8 mouse cellular contexts compared by ENCODE assay signal in genomic region chr7:29314844-29315628, GRCm38 (mm10). TPM values are rescaled to one million over a fixed set of nuclear protein-coding genes. Genes with fewer than 3 reads are reported as not detected.
DNase-seq lines count a peak whose midpoint lies in the region; ATAC-seq and TF ChIP-seq lines count a peak whose summit lies in the region.

No protein-coding gene starts in this region.

- H3K36me3 ChIP-seq in lung, embryonic 14.5 days (ENCODE audit: insufficient read depth), result 0 out of 2 replicates have a peak, but pooled peaks cover 4% of the 10 kb centered on the region
- H3K36me3 ChIP-seq in forebrain, embryonic 15.5 days, result peaks cover 40% of the 10 kb centered on the region
- peaks cover 38% of the 10 kb centered on the region; the same call in 1 of the 2 replicates for H3K36me3 ChIP-seq in neural tube, embryonic 14.5 days (ENCODE audit: control insufficient read depth, insufficient read depth, low read length)

- no peak for TF ChIP-seq POLR2A in lung, adult 2 months (IDR thresholded peaks at IDR 0.05; ENCODE audit: borderline replicate concordance, extremely low read depth, low read depth, low read length)

- H3K9ac ChIP-seq in lung, embryonic 14.5 days, result no peak overlapping the region
- H3K9ac ChIP-seq in forebrain, embryonic 15.5 days (replicated peaks), result no peak overlapping the region; the same call in none of the 2 replicates
- no peak overlapping the region for H3K9ac ChIP-seq in neural tube, embryonic 14.5 days (replicated peaks; ENCODE audit: low read depth, low read length)

- DNase-seq in lung, embryonic 14.5 days, result peak; percentile 38
- no peak for DNase-seq in lung, adult 2 months
- peak; percentile 77 to 91 for DNase-seq in left cerebral cortex, postnatal 25 days (ENCODE audit: low spot score in 2 of 2)
- no peak for DNase-seq in kidney, adult 8-10 months
- no peak for DNase-seq in heart, postnatal 14 days

- no peak for TF ChIP-seq CTCF in lung, embryonic 14.5 days (IDR thresholded peaks at IDR 0.05; ENCODE audit: low read depth)
- TF ChIP-seq CTCF in lung, adult 2 months (IDR thresholded peaks at IDR 0.05; ENCODE audit: insufficient read depth, low read length), result no peak

- 67% methylated on average over 13 of the region's 13 CpGs for WGBS in lung, embryonic 14.5 days
- WGBS in lung, adult 2 months, result 57% methylated on average over 13 of the region's 13 CpGs
- 40% methylated on average over 13 of the region's 13 CpGs for WGBS in forebrain, embryonic 15.5 days
- 39% methylated on average over 13 of the region's 13 CpGs for WGBS in neural tube, embryonic 14.5 days

- H3K9me3 ChIP-seq in lung, embryonic 14.5 days (ENCODE audit: low read depth, low read length), result no peaks in the 10 kb centered on the region
- H3K9me3 ChIP-seq in forebrain, embryonic 15.5 days, result no peaks in the 10 kb centered on the region
- no peaks in the 10 kb centered on the region for H3K9me3 ChIP-seq in neural tube, embryonic 14.5 days (ENCODE audit: control insufficient read depth, low read length)

- H3K4me2 ChIP-seq in lung, embryonic 14.5 days, result no peak overlapping the region
- peak overlapping the region; percentile 33 for H3K4me2 ChIP-seq in forebrain, embryonic 15.5 days (replicated peaks)
- H3K4me2 ChIP-seq in neural tube, embryonic 14.5 days (ENCODE audit: low read depth, low read length), result peak overlapping the region; percentile 23; the same call in 1 of the 2 replicates

- no peak overlapping the region for H3K4me3 ChIP-seq in lung, embryonic 14.5 days (ENCODE audit: low read depth, low read length)
- no peak overlapping the region for H3K4me3 ChIP-seq in lung, adult 2 months (replicated peaks; ENCODE audit: extremely low read depth, low read depth, low read length)
- H3K4me3 ChIP-seq in forebrain, embryonic 15.5 days, result 0 out of 2 replicates have a peak overlapping the region, but pooled peaks have one; percentile 3
- H3K4me3 ChIP-seq in neural tube, embryonic 14.5 days (ENCODE audit: low read depth, low read length), result no peak overlapping the region; the same call in 1 of the 2 replicates

- intact Hi-C loops in left cerebral cortex, postnatal 25 days (cut with DNase I), result no loop called here
- intact Hi-C loops in heart, postnatal 14 days (cut with DNase I), result no loop called here

- H3K27me3 ChIP-seq in lung, embryonic 14.5 days (ENCODE audit: insufficient read depth, low read length), result no peaks in the 10 kb centered on the region
- no peaks in the 10 kb centered on the region for H3K27me3 ChIP-seq in forebrain, embryonic 15.5 days
- no peaks in the 10 kb centered on the region for H3K27me3 ChIP-seq in neural tube, embryonic 14.5 days (ENCODE audit: control insufficient read depth, insufficient read depth, low read length)

- H3K27ac ChIP-seq in lung, embryonic 14.5 days (ENCODE audit: low read depth), result no peak overlapping the region
- H3K27ac ChIP-seq in forebrain, embryonic 15.5 days (replicated peaks), result peak overlapping the region; percentile 98
- peak overlapping the region; percentile 89 for H3K27ac ChIP-seq in neural tube, embryonic 14.5 days (ENCODE audit: low read depth, low read length)

- H3K4me1 ChIP-seq in lung, embryonic 14.5 days (ENCODE audit: insufficient read depth), result peaks cover 23% of the 10 kb centered on the region
- H3K4me1 ChIP-seq in lung, adult 2 months (ENCODE audit: control insufficient read depth, insufficient read depth, low read length), result peaks cover 2% of the 10 kb centered on the region; the same call in 1 of the 2 replicates
- peaks cover 89% of the 10 kb centered on the region for H3K4me1 ChIP-seq in forebrain, embryonic 15.5 days
- peaks cover 80% of the 10 kb centered on the region for H3K4me1 ChIP-seq in neural tube, embryonic 14.5 days (ENCODE audit: control insufficient read depth, insufficient read depth, low read length)

- ATAC-seq in lung, embryonic 14.5 days (ENCODE audit: insufficient read depth), result no peak
- ATAC-seq in forebrain, embryonic 15.5 days (replicated peaks), result no peak; the same call in 1 of the 2 replicates
- peak; percentile 13; the same call in 1 of the 2 replicates for ATAC-seq in neural tube, embryonic 14.5 days (ENCODE audit: low read depth)
- ATAC-seq in inflammation-experienced regulatory T-cells, adult 6 months, result no peak

RNA-seq across cellular contexts. Expression of gene Dpf1, which starts 11.3 kb away (rescaled TPM):
- 13.5 and 14.7 TPM in 2 replicates for polyA plus RNA-seq in lung, embryonic 14.5 days (2014; fragmentation: Nextera tagmentation; extraction: Ambion mirVana)
- 1.7 and 4.0 TPM in 2 replicates for polyA plus RNA-seq in lung, adult 2 months (2012; rRNA removed)
- polyA plus RNA-seq in forebrain, embryonic 15.5 days (2015; fragmentation: Nextera tagmentation; extraction: Ambion mirVana), result 240 and 243 TPM in 2 replicates
- 100 to 1,000 TPM; 110 to 115 TPM for total RNA-seq in left cerebral cortex, postnatal 25 days (2021)
- polyA plus RNA-seq in neural tube, embryonic 14.5 days (2014; fragmentation: Nextera tagmentation; extraction: Ambion mirVana), result 190 and 228 TPM in 2 replicates
- 1 to 10 TPM in 1 of 2 experiments, under 1 TPM in 1; 0.19 to 1.2 TPM for total RNA-seq in heart, postnatal 14 days (2021)
- 1 to 10 TPM in 1 of 3 experiments, under 1 TPM in 1, not detected in 1; 0.13 to 1.2 TPM for polyA plus RNA-seq in inflammation-experienced regulatory T-cells, adult 6 months (2017; shearing (Covaris generic))

RNA-seq across cellular contexts. Expression of gene Ppp1r14a, which starts 25.9 kb away (rescaled TPM):
- polyA plus RNA-seq in lung, embryonic 14.5 days (2014; fragmentation: Nextera tagmentation; extraction: Ambion mirVana), result 114 and 127 TPM in 2 replicates
- 242 and 329 TPM in 2 replicates for polyA plus RNA-seq in lung, adult 2 months (2012; rRNA removed)
- 6.5 and 8.7 TPM in 2 replicates for polyA plus RNA-seq in forebrain, embryonic 15.5 days (2015; fragmentation: Nextera tagmentation; extraction: Ambion mirVana)
- 10 to 100 TPM; 13.6 to 14.2 TPM for total RNA-seq in left cerebral cortex, postnatal 25 days (2021)
- 1.8 and 3.6 TPM in 2 replicates for polyA plus RNA-seq in neural tube, embryonic 14.5 days (2014; fragmentation: Nextera tagmentation; extraction: Ambion mirVana)
- total RNA-seq in heart, postnatal 14 days (2021), result 10 to 100 TPM; 13.2 to 15.4 TPM
- not detected for polyA plus RNA-seq in inflammation-experienced regulatory T-cells, adult 6 months (2017; shearing (Covaris generic))

RNA-seq across cellular contexts. Expression of gene Spint2, which starts 33.3 kb away (rescaled TPM):
- polyA plus RNA-seq in lung, embryonic 14.5 days (2014; fragmentation: Nextera tagmentation; extraction: Ambion mirVana), result 243 and 265 TPM in 2 replicates
- 317 and 391 TPM in 2 replicates for polyA plus RNA-seq in lung, adult 2 months (2012; rRNA removed)
- 43.8 and 48.8 TPM in 2 replicates for polyA plus RNA-seq in forebrain, embryonic 15.5 days (2015; fragmentation: Nextera tagmentation; extraction: Ambion mirVana)
- total RNA-seq in left cerebral cortex, postnatal 25 days (2021), result 10 to 100 TPM; 21.1 to 24.4 TPM
- 46.9 and 62.4 TPM in 2 replicates for polyA plus RNA-seq in neural tube, embryonic 14.5 days (2014; fragmentation: Nextera tagmentation; extraction: Ambion mirVana)
- 10 to 100 TPM; 39.2 to 42.9 TPM for total RNA-seq in heart, postnatal 14 days (2021)
- polyA plus RNA-seq in inflammation-experienced regulatory T-cells, adult 6 months (2017; shearing (Covaris generic)), result 10 to 100 TPM; 58.9 to 90.9 (median 63.6) TPM

Comparison
In these comparisons a context has a peak if more than half of its experiments do, and no peak if none do; other contexts are left out.
1. DNase-seq: peak in lung, embryonic 14.5 days (single experiment) and left cerebral cortex, postnatal 25 days (2 of 2); none in lung, adult 2 months (single experiment), kidney, adult 8-10 months (0 of 2) and heart, postnatal 14 days (0 of 2).
2. RNA of gene Dpf1, which starts 11.3 kb away (polyA plus RNA-seq): 240 to 243 TPM in forebrain, embryonic 15.5 days and 190 to 228 TPM in neural tube, embryonic 14.5 days; 13.5 to 14.7 TPM in lung, embryonic 14.5 days, 1.7 to 4.0 TPM in lung, adult 2 months and 0.13 to 1.2 TPM in inflammation-experienced regulatory T-cells, adult 6 months; every median in the first group is over 10 times any median in the second.
3. RNA of gene Ppp1r14a, which starts 25.9 kb away (polyA plus RNA-seq): 242 to 329 TPM in lung, adult 2 months and 114 to 127 TPM in lung, embryonic 14.5 days; 6.5 to 8.7 TPM in forebrain, embryonic 15.5 days, 1.8 to 3.6 TPM in neural tube, embryonic 14.5 days and not detected in inflammation-experienced regulatory T-cells, adult 6 months; every median in the first group is over 10 times any median in the second.